Mouse (Mus musculus): ENCODE results near the gene Zfp2. TPM values are rescaled to one million over a fixed set of nuclear protein-coding genes. Genes with fewer than 3 reads are reported as not detected.

Zfp2 gene
- polyA plus RNA-seq (2015; fragmentation: Illumina TruSeq; extraction: RNeasy Lipid Tissue Mini Kit (QIAGEN cat#74804); ENCODE audit: insufficient read depth, low replicate concordance), result 3.0 TPM

GRCm38 (mm10) chr11:50915671-50916320 is at the start of gene Zfp2:
TSS of gene Zfp2 (minus strand) at chr11:50916165.

GRCm38 (mm10) chr11:50953665-50954064 is 37.7 kb upstream of the Zfp2 start, which contains the start of gene Prop1:
TSS of gene Prop1 (minus strand) at chr11:50953765.

GRCm38 (mm10) chr11:50943506-50943905 is 27.5 kb upstream of the Zfp2 start, which contains the start of gene 4933414I15Rik:
TSS of gene 4933414I15Rik (minus strand) at chr11:50943765.

DNA sequence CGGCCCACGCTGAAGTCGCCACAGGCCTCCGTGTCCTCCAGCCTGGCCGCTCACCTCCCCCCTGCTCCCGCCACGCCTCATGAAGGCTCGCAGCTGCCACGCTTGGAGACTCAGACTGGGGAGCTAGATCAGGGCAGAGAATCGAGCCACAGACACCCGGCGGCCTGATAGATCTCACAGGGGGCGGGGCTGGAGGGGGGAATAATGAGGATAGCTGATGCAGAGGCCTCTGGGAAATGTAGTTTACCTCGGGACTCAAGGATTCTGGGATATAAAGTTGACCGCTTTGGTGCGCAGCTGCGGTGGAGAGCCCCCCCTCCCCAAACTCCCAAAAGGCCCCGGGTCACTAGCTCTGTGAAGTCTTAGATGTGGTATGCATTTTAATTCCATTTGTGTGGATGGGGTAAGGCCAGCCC is 15.5 kb upstream of the Zfp2 start, which contains the start of gene Zfp354b:
Gene Zfp354b, minus strand, starts transcription at position 183 of the 416 bp plus-strand sequence.

GRCm38 (mm10) chr11:50887390-50888128 is 28.4 kb downstream of the Zfp2 start, which contains the start of gene Zfp454:
TSS of gene Zfp454 (minus strand) at chr11:50887651.

DNA sequence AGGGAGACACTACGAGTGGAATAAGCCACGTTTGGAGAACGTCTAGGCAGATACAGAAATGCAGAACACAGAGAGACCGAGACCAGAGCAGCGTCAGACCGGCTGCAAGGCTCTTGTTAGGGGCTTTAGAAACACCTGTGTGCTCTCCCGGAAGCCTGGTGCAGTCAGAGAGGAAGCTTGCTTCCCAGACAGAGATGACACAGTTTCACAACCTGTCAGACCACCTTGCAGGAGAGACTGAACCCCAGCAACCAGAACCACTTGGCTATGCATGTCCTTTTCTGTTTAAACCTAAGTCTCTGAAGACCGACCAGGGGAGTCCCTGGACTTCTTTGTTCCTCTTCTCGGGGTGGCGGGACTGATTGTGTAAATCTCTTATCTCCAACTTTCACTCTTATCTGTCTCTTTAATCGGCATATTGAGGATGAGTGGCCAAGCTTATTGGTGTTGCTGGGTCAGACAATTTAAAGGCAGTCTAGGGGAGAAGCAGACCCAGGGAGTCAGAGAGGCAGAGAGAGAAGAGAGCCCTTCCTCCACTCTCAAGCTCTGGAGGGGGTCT is 65.7 kb downstream of the Zfp2 start, which contains the start of gene Grm6:
Gene Grm6, plus strand, starts transcription at position 509 of the 559 bp plus-strand sequence.

Other genes starting within 250 kb of the Zfp2 start
- 5.4 TPM for gene Zfp354c, start 88.4 kb downstream of the Zfp2 start, polyA plus RNA-seq (2015; fragmentation: Illumina TruSeq; extraction: RNeasy Lipid Tissue Mini Kit (QIAGEN cat#74804); ENCODE audit: insufficient read depth, low replicate concordance)
- gene Zfp879, start 74.6 kb downstream of the Zfp2 start, polyA plus RNA-seq (2015; fragmentation: Illumina TruSeq; extraction: RNeasy Lipid Tissue Mini Kit (QIAGEN cat#74804); ENCODE audit: insufficient read depth, low replicate concordance), result 0.37 TPM
- 2.6 TPM for gene Grm6, start 65.5 kb downstream of the Zfp2 start, polyA plus RNA-seq (2015; fragmentation: Illumina TruSeq; extraction: RNeasy Lipid Tissue Mini Kit (QIAGEN cat#74804); ENCODE audit: insufficient read depth, low replicate concordance)
- gene Zfp454, start 28.5 kb downstream of the Zfp2 start, polyA plus RNA-seq (2015; fragmentation: Illumina TruSeq; extraction: RNeasy Lipid Tissue Mini Kit (QIAGEN cat#74804); ENCODE audit: insufficient read depth, low replicate concordance), result 0.62 TPM
- gene Zfp354b, start 15.5 kb upstream of the Zfp2 start, polyA plus RNA-seq (2015; fragmentation: Illumina TruSeq; extraction: RNeasy Lipid Tissue Mini Kit (QIAGEN cat#74804); ENCODE audit: insufficient read depth, low replicate concordance), result 0.62 TPM
- not detected for gene 4933414I15Rik, start 27.6 kb upstream of the Zfp2 start, polyA plus RNA-seq (2015; fragmentation: Illumina TruSeq; extraction: RNeasy Lipid Tissue Mini Kit (QIAGEN cat#74804); ENCODE audit: insufficient read depth, low replicate concordance)
- not detected for gene Prop1, start 37.6 kb upstream of the Zfp2 start, polyA plus RNA-seq (2015; fragmentation: Illumina TruSeq; extraction: RNeasy Lipid Tissue Mini Kit (QIAGEN cat#74804); ENCODE audit: insufficient read depth, low replicate concordance)
- gene Olfr1378, start 50.4 kb upstream of the Zfp2 start, polyA plus RNA-seq (2015; fragmentation: Illumina TruSeq; extraction: RNeasy Lipid Tissue Mini Kit (QIAGEN cat#74804); ENCODE audit: insufficient read depth, low replicate concordance), result not detected
- gene Olfr1377, start 65.8 kb upstream of the Zfp2 start, polyA plus RNA-seq (2015; fragmentation: Illumina TruSeq; extraction: RNeasy Lipid Tissue Mini Kit (QIAGEN cat#74804); ENCODE audit: insufficient read depth, low replicate concordance), result not detected
- not detected for gene Olfr51, start 87.4 kb upstream of the Zfp2 start, polyA plus RNA-seq (2015; fragmentation: Illumina TruSeq; extraction: RNeasy Lipid Tissue Mini Kit (QIAGEN cat#74804); ENCODE audit: insufficient read depth, low replicate concordance)
- not detected for gene Olfr54, start 98.1 kb upstream of the Zfp2 start, polyA plus RNA-seq (2015; fragmentation: Illumina TruSeq; extraction: RNeasy Lipid Tissue Mini Kit (QIAGEN cat#74804); ENCODE audit: insufficient read depth, low replicate concordance)
- gene Olfr1375, start 131.9 kb upstream of the Zfp2 start, polyA plus RNA-seq (2015; fragmentation: Illumina TruSeq; extraction: RNeasy Lipid Tissue Mini Kit (QIAGEN cat#74804); ENCODE audit: insufficient read depth, low replicate concordance), result not detected
- 2.6 TPM for gene Zfp354a, start 143.1 kb upstream of the Zfp2 start, polyA plus RNA-seq (2015; fragmentation: Illumina TruSeq; extraction: RNeasy Lipid Tissue Mini Kit (QIAGEN cat#74804); ENCODE audit: insufficient read depth, low replicate concordance)

Data from spleen, adult 10 weeks (tissue).